Mouse (Mus musculus) lung, embryonic 16.5 days (tissue): ENCODE measurements around the gene Heatr5a. TPM values are rescaled to one million over a fixed set of nuclear protein-coding genes. Genes with fewer than 3 reads are reported as not detected.

Source experiments
- ATAC-seq: fragments of 200-750 bp; cut with Nextera tagmentation; 2 replicates; pipeline ENCODE4 v1.8.0; 2017; ENCODE audit warnings: low read depth, mild to moderate bottlenecking, moderate library complexity
- H3K27ac ChIP-seq: fragments of 300-500 bp; sonication (generic); 2 replicates; pipeline ENCODE4 v1.5.1; 2014; ENCODE audit warnings: mild to moderate bottlenecking, control low read depth, low read length
- H3K27me3 ChIP-seq: fragments of 300-500 bp; sonication (generic); 2 replicates; pipeline ENCODE4 v1.6.1; 2014; ENCODE audit warnings: low read depth, low read length, mixed read lengths; ENCODE audit not compliant: control insufficient read depth, insufficient read depth
- H3K36me3 ChIP-seq: fragments of 300-500 bp; sonication (generic); 2 replicates; pipeline ENCODE4 v1.6.1; 2014; ENCODE audit warnings: low read length; ENCODE audit not compliant: control insufficient read depth, insufficient read depth
- H3K4me1 ChIP-seq: fragments of 300-500 bp; sonication (generic); replicated peaks from 2 replicates; pipeline ENCODE4 v1.6.1; 2014; ENCODE audit warnings: low read length, mixed read lengths; ENCODE audit not compliant: control insufficient read depth, insufficient read depth
- H3K4me2 ChIP-seq: fragments of 300-500 bp; sonication (generic); 2 replicates; pipeline ENCODE4 v1.6.1; 2014; ENCODE audit warnings: low read depth, low read length, control low read depth
- H3K4me3 ChIP-seq: fragments of 300-500 bp; sonication (generic); 2 replicates; pipeline ENCODE4 v1.5.1; 2014; ENCODE audit warnings: mild to moderate bottlenecking, low read length, control low read depth
- H3K9ac ChIP-seq: fragments of 300-500 bp; sonication (generic); 2 replicates; pipeline ENCODE4 v1.6.1; 2014; ENCODE audit warnings: low read length, control low read depth
- H3K9me3 ChIP-seq: fragments of 300-500 bp; sonication (generic); 2 replicates; pipeline ENCODE4 v1.6.1; 2016; ENCODE audit warnings: low read length; ENCODE audit not compliant: control insufficient read depth
- WGBS: fragments of 180-500 bp; shearing (Covaris S2); extraction: QIAGEN DNeasy Blood & Tissue Kit; methylation state at CpG from one replicate; pipeline ENCODE4 v1.1.7; 2014; 5-methylcytosine and 5-hydroxymethylcytosine counted together
- polyA plus RNA-seq: library from polyadenylated mRNA; unstranded; fragments of >200 nt; fragmentation: Nextera tagmentation; extraction: Ambion mirVana; gene quantifications from 2 replicates; pipeline ENCODE4 v1.2.1, GENCODE M21; 2015

The Heatr5a gene
- polyA plus RNA-seq, 1 experiment from 2014 or later: 14.9 TPM

DNA sequence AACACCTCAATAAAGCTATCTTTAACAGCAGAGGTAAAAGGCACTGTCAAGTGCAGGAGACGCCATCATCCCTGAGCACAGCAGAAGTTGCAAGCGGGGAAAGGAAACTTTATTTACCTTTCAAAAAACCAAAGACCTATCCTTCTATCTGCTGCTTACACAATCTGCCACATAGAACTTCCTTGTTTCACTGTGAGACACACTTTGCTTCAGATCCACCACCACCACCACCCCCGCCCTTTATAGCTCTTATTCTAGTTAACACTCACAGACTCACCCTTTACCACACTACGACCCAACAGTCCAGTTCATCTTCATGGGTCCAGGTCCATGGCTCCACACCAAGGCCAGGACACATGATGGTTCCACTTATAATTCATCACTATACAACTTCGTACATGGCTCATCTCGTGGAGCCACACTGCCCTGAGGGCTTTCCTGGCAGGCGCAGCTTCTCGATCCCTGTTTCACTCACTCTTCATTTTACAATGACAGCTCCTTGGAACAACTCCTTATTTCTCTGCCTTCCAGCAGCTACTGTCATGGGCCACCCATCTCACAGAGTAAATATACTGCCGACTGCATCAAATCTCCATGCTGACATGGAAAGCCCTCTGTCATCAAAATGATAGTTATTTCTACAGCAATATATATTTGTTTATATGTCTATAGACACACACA lies 3.1 kb downstream of the Heatr5a start:
- Histone ChIP-seq H3K4me2 (no peak overlapping the region), H3K4me3 (no peak overlapping the region), H3K27me3 (no peaks in the 10 kb centered on the region), H3K9ac (no peak overlapping the region), H3K27ac (no peak overlapping the region), H3K4me1 (peaks cover 15% of the 10 kb centered on the region), H3K9me3 (no peaks in the 10 kb centered on the region; the same call in 1 of the 2 replicates), H3K36me3 (no peaks in the 10 kb centered on the region)
- no peak for ATAC-seq
- WGBS: 67% methylated on average over 9 of the region's 9 CpGs

GRCm38 (mm10) chr12:51957626-51958025 lies 13.5 kb downstream of the Heatr5a start:
- H3K4me2 ChIP-seq: no peak overlapping the region
- WGBS: 77% methylated on average over 6 of the region's 6 CpGs
- H3K4me1 ChIP-seq: no peaks in the 10 kb centered on the region
- H3K36me3 ChIP-seq: peaks cover 6% of the 10 kb centered on the region; the same call in 1 of the 2 replicates
- no peaks in the 10 kb centered on the region for H3K9me3 ChIP-seq
- H3K9ac ChIP-seq: no peak overlapping the region
- H3K27ac ChIP-seq: no peak overlapping the region
- no peak for ATAC-seq
- no peaks in the 10 kb centered on the region for H3K27me3 ChIP-seq
- no peak overlapping the region for H3K4me3 ChIP-seq

GRCm38 (mm10) chr12:51952309-51952708 lies 18.8 kb downstream of the Heatr5a start:
- no peak overlapping the region for H3K9ac ChIP-seq
- no peak overlapping the region for H3K27ac ChIP-seq
- no peaks in the 10 kb centered on the region for H3K27me3 ChIP-seq
- H3K36me3 ChIP-seq: peaks cover 38% of the 10 kb centered on the region
- H3K4me2 ChIP-seq: no peak overlapping the region
- H3K9me3 ChIP-seq: no peaks in the 10 kb centered on the region
- H3K4me3 ChIP-seq: no peak overlapping the region
- no peak for ATAC-seq
- H3K4me1 ChIP-seq: no peaks in the 10 kb centered on the region
- 78% methylated on average over 10 of the region's 10 CpGs for WGBS

DNA sequence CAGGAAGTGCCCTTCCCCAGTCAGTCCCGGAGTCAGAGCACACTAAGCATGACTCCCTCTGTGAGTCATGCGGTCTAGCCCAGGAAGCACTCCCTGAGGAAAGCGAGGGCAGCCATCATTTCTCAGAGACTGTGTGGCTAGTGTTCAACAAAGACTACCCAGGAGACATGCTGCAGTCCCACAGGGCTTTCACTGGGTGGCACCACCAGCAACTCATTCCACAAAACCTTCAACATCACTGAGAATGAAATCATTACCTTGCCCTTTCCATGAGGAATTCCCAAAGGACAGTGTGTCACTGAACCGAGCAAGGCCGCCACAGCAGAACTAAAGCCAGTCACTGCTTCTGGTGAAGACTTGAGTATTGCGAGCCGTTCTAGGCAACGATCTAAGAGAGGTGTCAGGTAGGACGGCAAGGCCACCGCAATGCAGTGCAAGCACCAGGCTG lies 23.6 kb downstream of the Heatr5a start:
- Histone ChIP-seq H3K27ac (no peak overlapping the region), H3K4me1 (no peaks in the 10 kb centered on the region), H3K4me2 (no peak overlapping the region), H3K36me3 (peaks cover 40% of the 10 kb centered on the region), H3K4me3 (no peak overlapping the region), H3K9ac (no peak overlapping the region), H3K9me3 (no peaks in the 10 kb centered on the region), H3K27me3 (no peaks in the 10 kb centered on the region)
- ATAC-seq: no peak
- WGBS: 89% methylated on average over 10 of the region's 10 CpGs

DNA sequence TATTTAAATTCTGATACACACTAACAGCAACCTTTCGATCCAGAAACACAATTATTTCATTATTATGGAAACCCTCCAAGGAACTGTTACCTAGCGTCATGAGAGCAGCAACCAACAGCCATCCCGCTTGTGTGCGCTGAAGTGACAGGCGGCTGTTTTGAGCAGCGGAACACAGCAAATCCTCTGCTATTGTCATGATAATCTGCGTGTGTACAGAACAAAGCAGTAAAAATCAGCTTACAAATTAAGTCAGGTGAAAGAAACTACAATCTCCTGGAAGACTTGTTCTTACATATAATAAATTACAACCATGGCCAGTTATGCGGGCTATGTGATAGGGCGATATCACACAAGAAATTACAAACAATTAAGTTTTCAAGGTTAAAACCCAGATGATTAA lies 25.8 kb downstream of the Heatr5a start:
- Histone ChIP-seq H3K4me2 (no peak overlapping the region), H3K4me3 (no peak overlapping the region), H3K4me1 (no peaks in the 10 kb centered on the region), H3K27ac (no peak overlapping the region), H3K36me3 (peaks cover 28% of the 10 kb centered on the region), H3K9me3 (no peaks in the 10 kb centered on the region), H3K9ac (no peak overlapping the region), H3K27me3 (no peaks in the 10 kb centered on the region)
- ATAC-seq: no peak
- WGBS: 93% methylated on average over 9 of the region's 9 CpGs

GRCm38 (mm10) chr12:51939848-51940247 lies 31.3 kb downstream of the Heatr5a start:
- 0 out of 2 replicates have a peak, but pooled peaks have one; percentile 34 for ATAC-seq
- WGBS: 57% methylated on average over 4 of the region's 4 CpGs
- Histone ChIP-seq H3K4me2 (no peak overlapping the region), H3K9me3 (no peaks in the 10 kb centered on the region), H3K4me1 (no peaks in the 10 kb centered on the region), H3K4me3 (no peak overlapping the region), H3K27me3 (no peaks in the 10 kb centered on the region), H3K27ac (peak overlapping the region; percentile 6; the same call in 1 of the 2 replicates), H3K36me3 (peaks cover 9% of the 10 kb centered on the region), H3K9ac (no peak overlapping the region)

DNA sequence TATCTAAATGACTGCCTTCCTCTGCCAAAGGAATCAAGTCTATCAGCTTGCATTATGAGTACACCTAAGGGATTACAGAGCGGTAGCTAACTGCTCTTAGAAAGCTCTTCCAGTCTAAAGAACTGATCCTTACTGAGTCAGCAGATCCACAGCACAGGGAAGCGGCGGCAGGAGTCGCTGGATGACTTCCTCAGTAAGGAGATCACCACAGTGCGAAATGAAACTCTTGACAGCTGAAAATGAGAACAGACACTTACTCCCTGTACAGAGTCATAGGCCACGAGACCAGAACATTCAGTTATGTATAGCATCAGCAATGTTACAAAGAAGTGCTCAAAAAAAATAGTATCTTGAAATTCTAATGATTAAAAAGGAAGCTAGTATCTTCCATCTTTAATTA lies 33.2 kb downstream of the Heatr5a start:
- WGBS: 68% methylated on average over 6 of the region's 6 CpGs
- no peak for ATAC-seq
- Histone ChIP-seq H3K4me1 (no peaks in the 10 kb centered on the region), H3K4me3 (no peak overlapping the region), H3K27me3 (no peaks in the 10 kb centered on the region), H3K9ac (no peak overlapping the region), H3K4me2 (no peak overlapping the region), H3K36me3 (peaks cover 7% of the 10 kb centered on the region), H3K27ac (no peak overlapping the region), H3K9me3 (no peaks in the 10 kb centered on the region)

- Histone ChIP-seq H3K36me3 (peaks cover 5% of the 10 kb centered on the region; the same call in 1 of the 2 replicates), H3K27me3 (no peaks in the 10 kb centered on the region), H3K9ac (no peak overlapping the region), H3K4me1 (no peaks in the 10 kb centered on the region), H3K4me2 (no peak overlapping the region), H3K27ac (no peak overlapping the region), H3K4me3 (no peak overlapping the region), H3K9me3 (no peaks in the 10 kb centered on the region)
- WGBS: 91% methylated on average over 2 of the region's 2 CpGs
- no peak for ATAC-seq
Measured at GRCm38 (mm10) chr12:51929630-51930029, 41.5 kb downstream of the Heatr5a start.

- Histone ChIP-seq H3K4me1 (no peaks in the 10 kb centered on the region), H3K4me3 (no peak overlapping the region), H3K27me3 (no peaks in the 10 kb centered on the region), H3K27ac (no peak overlapping the region), H3K36me3 (peaks cover 24% of the 10 kb centered on the region), H3K9me3 (no peaks in the 10 kb centered on the region), H3K4me2 (no peak overlapping the region), H3K9ac (no peak overlapping the region)
- no peak for ATAC-seq
- WGBS: 84% methylated on average over 2 of the region's 2 CpGs
Measured at GRCm38 (mm10) chr12:51917191-51917590, 53.9 kb downstream of the Heatr5a start.
